In genomic region chr7:125152281-125152680, GRCm38 (mm10) we compare ENCODE assay signal across 31 mouse cellular contexts.
"Had no signal": no experiment of that assay in that cellular context is flagged by ENCODE, and none has a peak within 500 bp of the region (broad histone marks: within the 10 kb centered on the region; RNA-seq: fewer than 3 reads in every experiment).

No protein-coding gene starts in this region.

- H3K36me3 ChIP-seq: limb, embryonic 10.5 days; limb, embryonic 12.5 days; limb, embryonic 13.5 days; limb, embryonic 15.5 days; liver, embryonic 12.5 days; liver, embryonic 13.5 days; liver, embryonic 15.5 days; lung, embryonic 15.5 days; midbrain, embryonic 12.5 days; midbrain, embryonic 13.5 days; midbrain, embryonic 15.5 days; neural tube, embryonic 12.5 days had no signal

- DNase-seq: left cerebral cortex, postnatal 4 days; liver; liver, embryonic 13.5 days; liver, postnatal 0 days; lung, adult 18-20 months; lung, adult 2 months; lung, embryonic 14.5 days; lung, postnatal 10 days; lung, postnatal 14 days; lung, postnatal 36 days; lung, postnatal 4 days; midbrain, embryonic 14.5 days had no signal

- H3K27me3 ChIP-seq: limb, embryonic 12.5 days; limb, embryonic 15.5 days; liver, embryonic 12.5 days; liver, embryonic 13.5 days; liver, embryonic 15.5 days; lung, embryonic 15.5 days; megakaryocyte, embryonic 14.5 days; midbrain, embryonic 12.5 days; midbrain, embryonic 13.5 days; midbrain, embryonic 15.5 days; neural tube, embryonic 12.5 days had no signal

- H3K4me3 ChIP-seq: limb, embryonic 10.5 days; limb, embryonic 12.5 days; limb, embryonic 13.5 days; limb, embryonic 15.5 days; liver, embryonic 12.5 days; liver, embryonic 13.5 days; liver, embryonic 15.5 days; lung, embryonic 15.5 days; megakaryocyte, embryonic 14.5 days; midbrain, embryonic 12.5 days; midbrain, embryonic 13.5 days; midbrain, embryonic 15.5 days; myocyte; neural tube, embryonic 12.5 days had no signal

- H3K9me3 ChIP-seq: limb, embryonic 10.5 days; limb, embryonic 12.5 days; limb, embryonic 13.5 days; limb, embryonic 15.5 days; liver, embryonic 12.5 days; liver, embryonic 15.5 days; lung, embryonic 15.5 days; megakaryocyte, embryonic 14.5 days; midbrain, embryonic 12.5 days; midbrain, embryonic 13.5 days; midbrain, embryonic 15.5 days; neural tube, embryonic 12.5 days had no signal

- ATAC-seq: liver, embryonic 12.5 days; liver, postnatal 0 days; lung, postnatal 0 days; midbrain, embryonic 13.5 days; midbrain, embryonic 15.5 days; midbrain, embryonic 16.5 days had no signal

- H3K9ac ChIP-seq: limb, embryonic 12.5 days; limb, embryonic 13.5 days; limb, embryonic 15.5 days; liver, embryonic 12.5 days; liver, embryonic 13.5 days; liver, embryonic 14.5 days; liver, embryonic 15.5 days; liver, postnatal 0 days; lung, embryonic 14.5 days; lung, embryonic 15.5 days; midbrain, embryonic 12.5 days; midbrain, embryonic 13.5 days; midbrain, embryonic 15.5 days; neural tube, embryonic 12.5 days had no signal

- H3K4me1 ChIP-seq: liver, embryonic 12.5 days; liver, embryonic 13.5 days; liver, embryonic 15.5 days; lung, embryonic 15.5 days; megakaryocyte, embryonic 14.5 days; midbrain, embryonic 12.5 days; midbrain, embryonic 13.5 days; neural tube, embryonic 12.5 days had no signal

- H3K4me2 ChIP-seq: limb, embryonic 12.5 days; limb, embryonic 13.5 days; limb, embryonic 15.5 days; liver, embryonic 11.5 days; liver, embryonic 12.5 days; liver, embryonic 13.5 days; liver, embryonic 15.5 days; lung, embryonic 14.5 days; lung, embryonic 15.5 days; midbrain, embryonic 11.5 days; midbrain, embryonic 12.5 days; midbrain, embryonic 13.5 days; midbrain, embryonic 15.5 days; neural tube, embryonic 12.5 days had no signal

- H3K27ac ChIP-seq: limb, embryonic 10.5 days; limb, embryonic 12.5 days; limb, embryonic 13.5 days; limb, embryonic 15.5 days; liver, embryonic 12.5 days; liver, embryonic 13.5 days; liver, embryonic 14.5 days; liver, embryonic 15.5 days; lung, embryonic 15.5 days; macrophage; midbrain, embryonic 12.5 days; midbrain, embryonic 13.5 days; midbrain, embryonic 15.5 days; neural tube, embryonic 12.5 days had no signal
